Mouse (Mus musculus) heart, postnatal 14 days (tissue): Measurements from ENCODE around the gene Pigu. TPM values are rescaled to one million over a fixed set of nuclear protein-coding genes. Genes with fewer than 3 reads are reported as not detected.

Experiments
- DNase-seq, 2 experiments: peaks; one replicate each; pipeline ENCODE4 v3.0.0; 2021 to 2022
- intact Hi-C: fragments of 180-260 bp; cut with DNase I; formaldehyde crosslinking; loops from one replicate; pipeline ENCODE4 v1.15.1; 2025
- total RNA-seq, 2 experiments: library from RNA; stranded (reverse); gene quantifications; 2 replicates each; pipeline ENCODE4 v1.2.3; 2021

Pigu gene
- total RNA-seq, 2 experiments from 2014 or later, result 29.6 TPM

DNA sequence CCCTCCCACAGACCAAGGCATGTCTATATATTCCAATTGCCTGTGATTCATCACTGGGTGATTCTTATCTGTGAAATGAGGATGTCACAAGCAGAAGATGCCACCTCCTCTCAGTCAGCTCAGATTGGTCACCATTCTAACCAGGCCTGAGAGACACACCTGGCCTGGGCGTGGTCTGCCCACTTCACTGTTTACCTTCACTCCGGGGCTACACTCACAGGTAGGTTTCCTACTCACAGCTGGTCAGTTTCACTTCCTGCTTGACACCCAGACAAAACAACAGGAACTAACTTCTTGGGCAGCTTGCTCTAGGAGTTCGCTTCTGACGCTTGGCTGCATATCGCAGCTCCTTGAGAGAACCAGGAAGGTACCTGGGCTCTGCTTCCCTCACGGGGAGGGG is 61.8 kb downstream of the Pigu start:
- intact Hi-C loops, result loop anchor here (5.0 kb wide), 1 partner anchor 87 kb away; the partner anchor contains the start of gene Trp53inp2
- no peak for DNase-seq

DNA sequence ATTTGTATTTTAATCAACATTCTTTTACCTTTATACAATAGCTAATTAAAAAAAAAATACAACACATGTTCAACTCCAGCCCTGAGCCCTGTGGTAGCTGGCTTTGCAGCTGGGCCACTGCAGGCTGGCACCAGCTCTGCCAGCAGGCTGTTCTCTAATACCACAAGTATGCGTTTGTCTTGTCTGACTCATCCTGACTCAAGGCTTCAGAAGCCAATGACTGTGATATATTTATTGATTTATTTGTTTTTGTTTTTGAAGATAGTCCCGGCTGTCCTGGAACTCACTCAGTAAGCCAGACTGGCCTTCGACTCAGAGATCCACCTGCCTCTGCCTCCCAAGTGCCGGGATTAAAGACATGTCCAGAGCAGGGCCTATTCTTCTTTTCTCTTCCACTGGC is 63.3 kb downstream of the Pigu start:
- no peak for DNase-seq
- intact Hi-C loops, result no loop called here

DNA sequence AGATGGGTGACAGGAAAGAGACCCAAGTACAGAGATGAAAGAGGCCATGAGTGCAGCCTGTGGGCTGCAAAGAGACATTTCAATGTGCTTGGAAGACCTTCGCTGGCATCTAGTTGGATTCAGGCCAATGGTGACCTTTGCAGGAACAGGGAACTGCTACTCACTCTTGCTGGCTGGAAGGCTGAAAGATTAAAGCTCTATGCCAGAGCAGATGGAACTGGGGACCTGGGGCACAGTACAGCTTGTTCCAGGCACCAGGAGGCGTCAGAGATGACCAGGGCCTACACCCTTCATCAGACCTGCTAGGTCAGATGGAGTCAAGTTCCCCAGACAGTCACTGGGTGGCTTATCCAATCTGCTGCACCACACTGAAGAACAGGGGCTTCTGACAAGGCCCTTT is 63.8 kb downstream of the Pigu start:
- intact Hi-C loops, result no loop called here
- DNase-seq, result peak; percentile 36 to 53

DNA sequence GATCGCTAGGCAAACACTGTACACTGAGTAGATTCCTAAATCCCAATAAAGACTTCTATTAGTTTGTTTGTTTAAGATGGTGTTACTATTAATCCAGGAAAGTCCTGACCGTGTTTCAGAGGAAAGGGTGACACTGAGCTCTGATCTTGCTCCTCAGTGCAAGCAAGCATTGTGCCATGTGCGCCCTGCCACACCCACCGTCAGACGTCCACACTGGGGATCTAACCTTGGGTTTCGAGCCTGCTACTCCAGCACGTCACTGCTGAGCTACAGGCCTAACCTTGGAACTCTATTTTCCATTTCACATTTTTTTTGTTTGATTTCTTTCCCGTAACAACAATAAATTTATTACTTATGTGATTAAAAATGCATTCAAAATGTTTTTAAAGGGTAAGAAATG is 67.2 kb downstream of the Pigu start:
- intact Hi-C loops, result no loop called here

DNA sequence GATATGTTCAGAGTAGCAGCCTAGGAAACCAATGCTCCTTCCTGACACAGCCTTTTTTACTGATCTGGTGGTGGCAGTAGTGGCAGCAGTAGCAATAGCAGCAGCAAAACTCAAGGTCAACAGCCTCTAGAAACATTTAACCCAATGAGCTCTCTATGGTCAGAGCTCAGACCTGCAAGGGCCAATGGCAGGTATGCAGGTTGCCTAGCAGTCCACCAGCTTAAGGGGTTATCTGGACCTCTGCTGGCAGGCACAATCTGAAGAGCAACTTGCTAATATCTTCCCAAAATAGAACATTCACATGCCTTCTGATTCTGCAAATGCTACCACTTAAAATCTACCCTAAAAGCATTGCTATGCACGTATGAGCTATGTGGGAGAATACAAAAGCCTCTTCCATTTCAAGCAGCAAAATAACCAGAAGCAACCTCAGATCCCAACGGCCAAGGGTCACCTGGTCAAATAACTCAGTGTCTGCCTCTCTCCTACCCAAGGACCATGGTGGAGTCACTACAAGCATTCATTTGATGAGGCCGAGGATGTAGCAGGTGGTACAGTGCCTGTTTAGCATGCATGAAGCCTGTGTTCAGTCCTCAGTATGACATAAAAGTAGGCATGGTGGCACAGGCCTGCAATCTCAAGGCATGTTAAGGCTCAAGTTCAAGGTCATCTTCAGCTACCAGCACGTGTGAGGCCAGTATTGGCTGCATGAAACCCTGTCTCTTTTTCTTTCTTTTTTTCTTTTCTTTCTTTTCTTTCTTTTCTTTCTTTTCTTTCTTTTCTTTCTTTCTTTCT is 69.6 kb downstream of the Pigu start:
- DNase-seq, result peak in 1 of 2 experiments; percentile 28
- intact Hi-C loops, result no loop called here

More for the DNA sequence above, 67.2 kb downstream of the Pigu start:
- no peak for DNase-seq

DNA sequence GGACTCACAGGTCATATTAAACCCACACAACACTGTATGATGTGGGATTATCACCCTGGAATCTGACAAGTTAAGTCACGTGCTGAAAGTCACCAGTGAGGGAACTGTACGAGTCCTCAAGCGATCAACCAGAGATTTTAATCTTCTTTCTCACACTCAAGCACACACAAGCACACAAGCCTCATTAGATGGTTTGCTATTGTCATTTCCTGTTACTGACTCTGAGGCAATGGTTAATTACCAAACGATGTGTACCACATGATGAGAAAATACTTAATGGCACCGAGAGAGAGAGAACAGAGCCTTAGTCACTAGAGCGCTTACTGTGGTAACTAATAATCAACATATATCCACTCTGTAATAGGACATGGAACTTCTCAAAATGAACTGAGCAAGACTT is 71.5 kb downstream of the Pigu start:
- intact Hi-C loops, result no loop called here
- DNase-seq, result no peak

DNA sequence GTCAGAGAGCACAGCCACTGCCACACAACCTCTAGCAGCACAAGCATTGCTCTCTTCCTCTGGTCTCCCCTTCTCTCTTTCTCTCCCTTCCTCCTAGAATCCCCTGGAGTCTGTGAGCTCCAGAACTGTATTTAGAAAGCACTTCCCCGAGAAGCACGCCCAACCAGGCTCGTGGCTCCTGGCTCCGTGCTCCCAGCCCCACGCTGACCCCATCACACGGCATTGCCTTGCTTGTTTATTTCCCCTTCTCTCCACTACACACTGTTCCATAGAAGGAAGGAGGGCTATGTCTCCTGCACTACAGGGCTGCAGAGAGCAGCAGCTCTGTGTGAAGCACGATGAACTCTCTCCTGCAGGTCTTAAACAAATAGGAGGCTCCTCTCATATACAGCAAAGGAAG is 72.6 kb downstream of the Pigu start:
- intact Hi-C loops, result no loop called here
- peak in 1 of 2 experiments; percentile 53 for DNase-seq

DNA sequence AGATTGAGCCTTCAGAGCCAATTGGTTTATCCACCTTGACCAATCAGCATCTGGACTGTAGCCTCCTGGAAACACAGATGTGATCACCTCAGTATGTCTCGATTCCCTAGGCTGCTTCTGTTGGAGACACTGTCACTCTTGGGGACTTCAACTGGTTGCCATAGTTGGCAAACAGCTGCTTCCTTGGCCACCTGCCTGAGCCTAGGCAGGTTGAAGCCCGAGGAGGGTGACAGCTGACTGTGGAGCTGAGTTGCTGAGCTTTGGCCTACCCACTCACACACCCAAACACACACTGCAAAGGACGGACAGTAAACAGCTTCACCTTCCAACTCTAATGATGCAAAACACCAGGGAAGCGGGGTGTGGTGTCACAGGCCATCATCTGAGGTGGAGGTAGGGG is 73.4 kb downstream of the Pigu start:
- DNase-seq, result peak; percentile 53 to 75
- intact Hi-C loops, result no loop called here

DNA sequence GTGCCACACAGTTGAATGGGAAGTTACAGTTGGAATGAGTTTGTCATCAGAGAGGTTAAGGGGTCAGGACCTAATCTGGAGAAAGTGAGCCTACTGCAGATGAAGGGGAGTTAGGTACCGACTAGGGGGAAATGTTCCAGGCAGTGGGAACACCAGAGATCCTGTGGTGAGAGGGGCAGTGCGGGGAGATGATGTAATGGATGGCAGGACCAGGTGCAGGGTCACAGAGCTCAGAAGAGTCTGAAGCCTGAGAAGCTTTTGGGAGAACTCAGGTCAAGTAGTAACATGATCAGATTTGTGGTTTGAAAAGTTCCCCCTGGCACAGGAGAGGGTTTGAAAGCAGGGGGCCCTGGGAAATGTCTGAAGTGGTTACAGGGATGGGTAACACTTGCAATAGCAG is 77.1 kb downstream of the Pigu start:
- intact Hi-C loops, result no loop called here
- DNase-seq, result no peak

DNA sequence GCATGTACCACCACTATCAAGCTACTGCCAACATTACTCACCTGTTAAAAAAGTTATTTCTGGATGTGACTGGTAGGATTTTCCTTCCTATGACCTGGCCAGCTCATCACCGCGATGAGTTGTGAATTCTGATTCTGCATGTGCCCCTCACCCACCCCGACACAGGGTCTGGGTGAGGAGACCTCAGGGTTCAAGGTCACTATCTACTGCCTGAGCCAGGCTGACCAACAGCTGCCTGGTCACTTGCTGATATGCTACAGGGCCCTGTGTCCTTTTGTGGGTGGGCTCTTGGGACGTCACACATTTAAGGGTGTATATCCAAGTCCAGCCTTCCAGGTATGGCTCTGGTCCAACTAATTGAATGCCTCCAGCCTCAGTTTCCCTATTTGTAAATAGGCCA is 78.1 kb downstream of the Pigu start:
- intact Hi-C loops, result loop anchor here (5.0 kb wide), 1 partner anchor 103 kb away; the partner anchor contains the start of gene Trp53inp2
- DNase-seq, result no peak

DNA sequence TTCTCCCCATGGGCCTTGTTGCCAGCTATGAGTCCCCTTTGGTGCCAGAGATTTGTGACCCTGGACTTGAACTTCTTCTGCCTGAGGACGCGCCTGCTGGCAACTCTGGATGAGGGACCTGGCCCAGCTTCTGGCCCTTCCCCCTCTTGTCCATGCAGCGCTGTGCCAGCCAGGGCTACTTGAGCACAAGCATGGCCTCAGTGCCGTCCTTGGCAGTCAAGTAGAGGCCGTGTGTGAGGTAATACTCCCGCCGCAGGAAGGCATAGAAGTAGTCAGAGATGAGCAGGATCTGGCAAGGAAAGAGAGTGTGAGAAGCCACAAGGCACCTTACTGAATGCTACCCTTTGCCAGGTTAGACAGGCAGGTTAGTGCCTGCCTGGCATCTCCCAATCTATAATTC is 78.9 kb downstream of the Pigu start:
- DNase-seq, result peak; percentile 60 to 75
- intact Hi-C loops, result loop anchor here (5.0 kb wide), 1 partner anchor 104 kb away; the partner anchor contains the start of gene Trp53inp2

DNA sequence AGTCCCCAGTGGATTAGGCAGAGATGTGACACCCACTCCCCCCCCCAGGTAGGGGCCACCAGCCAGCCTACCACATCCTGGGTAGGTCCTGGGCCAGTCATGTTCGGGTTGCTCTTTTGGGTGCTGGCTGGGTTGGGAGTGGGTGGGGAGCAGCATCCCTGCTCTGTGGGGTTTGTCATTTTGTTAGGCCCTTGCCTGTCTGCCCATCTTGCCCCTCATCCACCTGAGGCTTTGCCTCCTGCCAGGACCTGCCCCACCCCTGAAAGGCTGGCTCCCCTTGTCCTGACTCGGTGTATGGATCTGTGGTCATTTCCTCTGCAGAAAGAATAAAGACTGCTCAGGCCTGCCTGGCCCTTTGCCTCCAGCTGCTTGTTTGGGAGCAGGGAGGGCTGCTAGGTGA is 79.5 kb downstream of the Pigu start:
- intact Hi-C loops, result loop anchor here (5.0 kb wide), 1 partner anchor 105 kb away; the partner anchor contains the start of gene Trp53inp2
- DNase-seq, result no peak

DNA sequence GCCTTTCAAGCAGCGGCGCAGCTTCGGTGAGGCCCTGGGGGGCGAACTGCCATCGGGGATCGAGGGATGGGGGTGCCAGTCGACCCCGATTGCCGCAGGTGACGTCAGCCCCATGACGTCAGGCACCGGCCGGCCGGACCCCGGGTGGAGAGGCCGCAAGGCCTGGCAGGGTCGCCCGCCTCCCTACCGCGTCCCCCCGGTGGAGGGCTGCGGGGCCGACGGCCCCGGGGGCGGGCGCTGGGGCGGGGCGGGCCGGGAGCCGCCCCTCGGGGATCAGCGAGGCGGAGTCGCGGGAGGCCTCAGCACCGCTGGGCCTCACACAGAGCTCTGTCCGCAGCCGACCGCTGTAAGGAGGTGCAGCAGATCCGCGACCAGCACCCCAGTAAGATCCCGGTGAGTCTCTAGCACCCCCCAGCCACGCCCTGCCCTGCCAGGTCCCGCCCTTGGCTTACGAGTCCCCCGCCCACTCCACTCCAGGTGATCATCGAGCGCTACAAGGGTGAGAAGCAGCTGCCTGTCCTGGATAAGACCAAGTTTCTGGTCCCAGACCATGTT is 80.5 kb downstream of the Pigu start:
- DNase-seq, result peak; percentile 76 to 79
- intact Hi-C loops, result loop anchor here (5.0 kb wide), 1 partner anchor 106 kb away; the partner anchor contains the start of gene Trp53inp2

DNA sequence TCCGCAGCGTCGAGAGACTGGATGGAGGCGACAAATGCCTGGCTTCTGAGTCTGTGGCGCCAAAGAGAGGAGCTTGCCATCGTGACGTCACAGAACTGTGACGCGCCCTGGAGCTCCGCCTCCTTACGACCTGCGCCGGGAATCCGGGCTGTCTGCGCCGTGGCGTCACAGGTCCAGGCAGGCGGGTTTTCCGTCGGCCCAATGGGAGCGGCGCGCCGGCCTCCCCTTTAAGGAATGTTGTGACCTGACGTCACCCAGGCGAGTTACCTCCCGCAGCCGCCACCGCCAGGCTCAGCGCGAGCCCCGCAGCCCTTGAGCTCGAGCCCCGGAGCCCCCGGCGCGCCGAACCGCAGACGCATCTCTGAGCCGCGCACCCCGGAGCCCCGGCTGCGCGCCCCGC is 81.0 kb downstream of the Pigu start, which contains the start of gene Map1lc3a:
TSS of gene Map1lc3a (plus strand) at position 103 of the 400 bp plus-strand sequence.
- intact Hi-C loops, result loop anchor here (5.0 kb wide), 1 partner anchor 106 kb away; the partner anchor contains the start of gene Trp53inp2
- DNase-seq, result peak; percentile 96 to 99

DNA sequence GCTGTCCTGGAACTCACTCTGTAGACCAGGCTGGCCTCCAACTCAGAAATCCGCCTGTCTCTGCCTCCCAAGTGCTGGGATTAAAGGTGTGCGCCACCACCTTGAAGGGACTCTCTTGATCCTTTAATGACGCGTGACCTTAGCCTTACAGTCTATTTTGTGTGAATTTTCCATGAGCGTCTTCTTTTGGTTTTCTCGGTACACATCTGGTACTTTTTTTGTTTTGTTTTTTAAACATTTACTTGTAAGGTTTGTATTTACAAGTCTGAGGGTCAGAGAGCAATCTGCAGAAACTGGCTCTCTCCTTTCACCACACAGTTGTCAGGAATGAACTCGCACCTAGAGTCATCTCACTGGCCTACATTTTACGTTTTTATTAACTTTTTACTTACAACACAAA is 83.6 kb downstream of the Pigu start:
- intact Hi-C loops, result loop anchor here (2.0 kb wide), 1 partner anchor 37 kb away; the partner anchor contains the start of gene Dynlrb1
- no peak for DNase-seq

DNA sequence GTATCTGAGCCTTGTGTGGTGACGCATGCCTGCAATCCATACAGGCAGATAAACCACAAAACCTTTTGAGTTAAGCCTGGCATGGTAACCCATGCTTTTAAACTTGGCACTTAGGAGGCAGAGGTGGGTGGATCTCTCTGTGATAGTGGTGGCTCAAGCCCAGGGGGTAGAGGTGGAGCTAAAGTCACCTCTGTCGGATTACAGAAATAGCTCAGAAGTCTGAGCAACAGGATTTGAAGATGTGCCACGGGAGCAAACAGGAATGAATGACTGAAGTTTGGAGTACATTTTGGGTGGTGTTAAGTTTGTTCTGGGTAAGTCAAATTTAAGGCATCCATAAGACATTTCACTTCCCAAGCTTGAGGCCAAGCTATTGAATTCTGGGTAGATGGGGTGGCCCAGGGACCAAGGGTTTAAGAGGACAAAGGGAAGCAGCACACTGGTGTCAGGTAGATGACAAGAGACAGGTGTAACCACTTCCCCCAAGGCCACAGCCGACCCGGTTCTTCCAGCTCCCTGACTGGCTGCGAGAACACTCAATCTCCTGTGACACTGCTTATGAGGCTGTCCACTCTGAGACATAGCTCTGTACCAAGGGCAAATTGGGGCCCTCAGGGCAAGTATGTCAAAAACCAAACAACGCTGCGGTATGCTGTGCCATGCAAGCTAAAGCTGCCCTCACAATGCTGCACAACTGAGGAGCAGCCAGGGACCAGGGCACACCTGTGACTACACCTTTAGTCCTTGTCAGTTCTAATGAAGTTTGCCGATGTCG is 84.6 kb downstream of the Pigu start:
- DNase-seq, result no peak
- intact Hi-C loops, result loop anchor here (2.0 kb wide), 1 partner anchor 36 kb away; the partner anchor contains the start of gene Dynlrb1

DNA sequence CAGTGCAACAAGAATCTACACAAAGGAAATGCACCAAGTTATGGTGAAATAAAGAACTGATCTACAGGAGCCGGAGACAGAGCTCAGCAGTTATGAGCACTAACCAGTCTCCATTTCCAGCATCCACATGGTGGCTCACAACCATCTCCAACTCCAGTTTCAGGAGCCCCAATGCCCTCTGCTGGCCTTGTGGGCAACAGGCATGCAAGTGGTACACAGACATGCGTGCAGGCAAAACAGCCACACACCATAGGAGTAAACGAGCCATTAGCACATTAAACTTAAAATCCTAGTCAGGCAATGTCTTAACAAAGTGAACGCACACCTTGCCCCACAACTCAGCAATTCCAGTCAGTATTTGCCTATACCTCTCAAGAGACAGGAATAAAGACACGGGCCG is 85.3 kb downstream of the Pigu start:
- intact Hi-C loops, result loop anchor here (2.0 kb wide), 1 partner anchor 35 kb away; the partner anchor contains the start of gene Dynlrb1
- no peak for DNase-seq

DNA sequence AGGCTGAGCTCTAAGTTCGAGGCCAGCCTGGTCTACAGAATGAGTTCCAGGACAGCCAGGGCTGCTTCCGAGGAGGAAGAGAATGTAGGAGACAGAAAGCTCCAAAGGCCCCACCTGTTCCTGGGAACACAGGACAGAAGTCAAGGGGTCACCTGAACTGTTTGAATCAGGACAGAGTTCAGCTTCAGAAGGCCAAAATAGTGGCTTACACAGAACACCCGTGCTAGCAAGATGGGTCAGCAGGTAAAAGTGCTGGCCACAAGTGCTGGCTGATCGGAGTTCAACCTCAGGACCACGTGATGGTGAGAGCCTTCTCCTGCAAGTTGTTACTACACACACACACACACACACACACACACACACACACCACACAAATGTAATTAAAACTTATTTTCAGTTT is 90.3 kb downstream of the Pigu start:
- intact Hi-C loops, result no loop called here
- no peak for DNase-seq

DNA sequence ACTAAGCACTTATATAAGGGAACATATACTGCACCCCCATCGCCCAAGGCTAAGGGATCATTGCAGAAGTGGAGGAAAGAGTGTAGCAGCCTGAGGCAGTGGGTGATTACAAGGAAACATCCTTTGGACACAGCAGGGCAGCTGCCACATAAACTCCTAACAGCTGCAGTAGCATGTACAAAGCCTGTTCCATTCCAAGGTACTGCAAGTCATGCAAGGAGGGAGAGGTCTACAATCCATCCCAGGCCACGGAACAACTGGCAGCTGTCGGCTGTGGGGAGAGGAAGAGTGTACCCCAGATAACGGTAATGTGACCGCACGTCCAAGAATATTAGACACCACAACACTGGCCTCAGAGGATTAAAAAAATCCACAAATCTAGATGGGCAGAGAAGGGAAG is 91.7 kb downstream of the Pigu start:
- intact Hi-C loops, result no loop called here
- DNase-seq, result no peak

DNA sequence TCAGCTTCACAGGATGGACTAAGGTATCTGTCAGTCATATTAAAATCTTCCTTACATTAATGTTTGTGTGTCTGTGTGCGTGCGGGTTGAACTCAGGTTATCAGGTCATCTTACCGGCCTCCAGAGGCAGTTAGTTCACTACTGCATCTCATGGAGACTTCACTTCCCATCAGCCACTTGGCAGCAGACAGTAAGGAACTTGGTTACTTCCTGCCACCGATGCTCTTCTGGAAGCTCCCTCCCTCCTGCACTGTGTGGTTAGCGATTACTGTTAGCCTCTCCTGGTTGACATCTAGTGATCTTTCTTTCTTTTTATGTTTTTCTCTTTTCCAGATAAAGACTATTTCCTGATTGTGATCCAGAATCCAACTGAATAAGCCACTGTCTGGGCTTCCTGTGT is 107.6 kb downstream of the Pigu start:
- intact Hi-C loops, result no loop called here
- no peak for DNase-seq

DNA sequence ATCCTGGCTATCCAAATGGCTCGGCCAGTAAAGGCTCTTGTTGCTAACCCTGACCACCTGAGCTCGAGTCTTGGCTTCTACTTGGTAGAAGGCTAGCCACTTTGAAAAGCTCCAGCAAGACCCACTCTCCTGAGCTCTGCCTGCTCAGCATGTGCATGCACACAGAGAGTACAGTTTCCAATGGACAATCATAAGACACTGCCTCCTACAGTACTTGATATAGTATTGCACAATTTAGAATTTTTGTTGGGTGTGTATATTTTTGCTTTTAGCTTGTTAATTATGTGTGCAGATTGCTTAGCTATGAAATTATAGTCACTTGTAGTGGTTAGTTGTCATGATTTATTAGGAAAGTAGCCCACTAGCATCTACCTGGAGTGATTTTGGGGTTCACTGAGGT is 108.5 kb downstream of the Pigu start:
- intact Hi-C loops, result no loop called here
- no peak for DNase-seq
